Mouse (Mus musculus) telencephalon, adult 2 months (tissue): ENCODE data around the gene Cyp46a1.

Experiments
- DNase-seq: peaks from one replicate; pipeline ENCODE4 v3.0.0-alpha.2; 2011; ENCODE audit warnings: low read depth, low spot score

The Cyp46a1 gene

GRCm38 (mm10) chr12:108333895-108334445 is at the start of gene Cyp46a1:
Cyp46a1 (plus strand) TSS chr12:108334381.
- DNase-seq: peak; percentile 99

- no peak for DNase-seq
These were observed 49.5 kb upstream of the Cyp46a1 start for GRCm38 (mm10) chr12:108284455-108285224.

GRCm38 (mm10) chr12:108285225-108286011 is 48.8 kb upstream of the Cyp46a1 start:
- DNase-seq: no peak

GRCm38 (mm10) chr12:108286381-108286780 is 47.8 kb upstream of the Cyp46a1 start:
- no peak for DNase-seq

GRCm38 (mm10) chr12:108287011-108287410 is 47.2 kb upstream of the Cyp46a1 start:
- no peak for DNase-seq

GRCm38 (mm10) chr12:108288127-108288880 is 45.9 kb upstream of the Cyp46a1 start:
- no peak for DNase-seq

- DNase-seq: no peak
These were observed 41.8 kb upstream of the Cyp46a1 start for GRCm38 (mm10) chr12:108292419-108292818.

- no peak for DNase-seq
These were observed 41.2 kb upstream of the Cyp46a1 start for GRCm38 (mm10) chr12:108292957-108293356.

GRCm38 (mm10) chr12:108294620-108295019 is 39.6 kb upstream of the Cyp46a1 start:
- DNase-seq: no peak

- no peak for DNase-seq
These were observed 37.1 kb upstream of the Cyp46a1 start for GRCm38 (mm10) chr12:108297033-108297432.

- no peak for DNase-seq
These were observed 33.2 kb upstream of the Cyp46a1 start for GRCm38 (mm10) chr12:108301006-108301405.

GRCm38 (mm10) chr12:108303778-108304365 is 30.3 kb upstream of the Cyp46a1 start:
- no peak for DNase-seq

GRCm38 (mm10) chr12:108305172-108305571 is 29.0 kb upstream of the Cyp46a1 start:
- no peak for DNase-seq

GRCm38 (mm10) chr12:108305812-108306794 is 28.1 kb upstream of the Cyp46a1 start, which contains the start of gene Hhipl1:
Hhipl1 (plus strand) TSS chr12:108306270.
- no peak for DNase-seq

GRCm38 (mm10) chr12:108307553-108307952 is 26.6 kb upstream of the Cyp46a1 start:
- no peak for DNase-seq

GRCm38 (mm10) chr12:108308363-108308856 is 25.8 kb upstream of the Cyp46a1 start:
- DNase-seq: no peak

GRCm38 (mm10) chr12:108309116-108309794 is 24.9 kb upstream of the Cyp46a1 start:
- DNase-seq: no peak

- DNase-seq: no peak
These were observed 24.1 kb upstream of the Cyp46a1 start for GRCm38 (mm10) chr12:108310041-108310440.

GRCm38 (mm10) chr12:108310456-108311027 is 23.6 kb upstream of the Cyp46a1 start:
- no peak for DNase-seq
